Mouse (Mus musculus) large intestine, adult 2 months (tissue): ENCODE data around the gene Chac1. TPM values are rescaled to one million over a fixed set of nuclear protein-coding genes. Genes with fewer than 3 reads are reported as not detected.

ENCODE experiments used
- DNase-seq: peaks from one replicate; pipeline ENCODE4 v3.0.0-alpha.2; 2012; ENCODE audit warnings: low read depth, low spot score
- WGBS: fragments of 180-500 bp; shearing (Covaris S2); methylation state at CpG from one replicate; pipeline ENCODE4 v1.1.7; 2018; 5-methylcytosine and 5-hydroxymethylcytosine counted together
- polyA plus RNA-seq: library from polyadenylated mRNA; depleted of rRNA; stranded (reverse); fragments of >200 nt; gene quantifications from 2 replicates; pipeline ENCODE4 v1.2.3, GENCODE M21; 2012

Chac1 gene
- polyA plus RNA-seq, 1 experiment = 6.8 TPM

DNA sequence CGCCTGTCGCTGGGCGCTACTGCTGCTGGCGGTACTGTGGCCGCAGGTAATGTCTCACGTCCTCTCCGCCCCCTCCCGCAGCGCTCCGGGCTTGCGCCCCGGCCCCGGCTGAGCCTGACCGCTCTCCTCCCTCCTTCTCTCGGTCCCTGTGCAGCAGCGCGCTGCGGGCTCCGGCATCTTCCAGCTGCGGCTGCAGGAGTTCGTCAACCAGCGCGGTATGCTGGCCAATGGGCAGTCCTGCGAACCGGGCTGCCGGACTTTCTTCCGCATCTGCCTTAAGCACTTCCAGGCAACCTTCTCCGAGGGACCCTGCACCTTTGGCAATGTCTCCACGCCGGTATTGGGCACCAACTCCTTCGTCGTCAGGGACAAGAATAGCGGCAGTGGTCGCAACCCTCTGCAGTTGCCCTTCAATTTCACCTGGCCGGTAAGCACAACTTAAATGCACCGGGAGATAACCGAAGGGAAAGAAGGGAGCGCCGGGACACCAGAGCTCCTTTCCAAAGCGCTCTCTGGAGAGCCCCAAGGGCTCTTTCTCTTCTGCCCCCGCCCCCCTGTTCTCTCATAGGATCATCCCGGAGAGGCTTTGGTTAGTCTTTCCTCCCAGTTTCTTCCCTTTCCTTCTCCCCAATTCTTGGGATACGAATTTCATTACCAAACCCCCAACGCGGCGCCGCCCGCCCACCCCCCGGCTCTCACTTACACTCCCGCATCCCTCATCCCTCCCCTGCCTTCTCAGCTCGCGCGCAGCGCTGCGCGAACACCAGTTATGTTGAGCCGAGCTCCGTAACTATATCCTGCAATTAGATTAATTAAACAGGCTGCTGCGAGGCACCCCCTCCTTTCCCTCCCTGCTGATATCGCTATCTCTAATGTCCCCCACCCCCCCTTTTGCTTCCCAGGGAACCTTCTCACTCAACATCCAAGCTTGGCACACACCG lies 24.6 kb upstream of the Chac1 start:
- no peak for DNase-seq
- WGBS = 1% methylated on average over 61 of the region's 61 CpGs

DNA sequence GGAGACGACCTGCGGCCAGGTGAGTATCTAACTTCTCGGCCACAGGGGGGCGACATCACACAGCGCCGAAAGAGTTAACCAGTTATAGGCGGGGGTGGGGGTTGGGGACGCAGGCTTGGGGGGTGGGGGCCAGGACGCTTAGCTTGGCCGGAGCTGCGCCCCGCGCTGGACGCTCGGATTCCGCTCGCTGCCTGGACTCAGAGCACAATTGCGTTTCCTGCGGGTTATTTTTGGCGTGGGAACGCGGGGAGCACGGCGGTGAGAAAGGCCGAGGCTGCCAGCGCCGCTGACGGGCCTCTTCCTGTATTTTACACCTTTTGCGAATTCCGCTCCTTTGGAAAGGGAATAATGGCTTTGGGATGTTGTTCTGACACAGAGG lies 23.9 kb upstream of the Chac1 start:
- WGBS = under 1% methylated on average over 30 of the region's 30 CpGs
- DNase-seq = no peak

DNA sequence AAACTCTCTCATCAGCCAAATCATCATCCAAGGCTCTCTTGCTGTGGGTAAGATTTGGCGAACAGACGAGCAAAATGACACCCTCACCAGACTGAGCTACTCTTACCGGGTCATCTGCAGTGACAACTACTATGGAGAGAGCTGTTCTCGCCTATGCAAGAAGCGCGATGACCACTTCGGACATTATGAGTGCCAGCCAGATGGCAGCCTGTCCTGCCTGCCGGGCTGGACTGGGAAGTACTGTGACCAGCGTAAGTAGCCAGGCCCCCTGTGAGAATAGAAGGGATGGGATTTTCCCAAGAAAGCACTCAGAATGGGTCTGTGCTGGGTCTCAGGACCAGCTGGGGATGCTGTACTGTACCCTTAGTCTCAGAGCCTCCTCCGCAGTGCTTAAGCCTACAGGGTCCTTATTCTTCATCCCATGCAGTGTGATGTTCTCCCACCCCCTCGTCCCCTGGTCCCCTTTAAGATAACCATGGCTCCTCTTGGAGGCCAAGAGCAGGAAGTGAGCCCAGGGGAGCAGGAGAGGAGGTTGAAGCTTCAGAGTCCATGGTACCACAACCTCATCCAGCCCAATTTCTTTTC lies 23.0 kb upstream of the Chac1 start:
- 63% methylated on average over 11 of the region's 11 CpGs for WGBS
- no peak for DNase-seq

DNA sequence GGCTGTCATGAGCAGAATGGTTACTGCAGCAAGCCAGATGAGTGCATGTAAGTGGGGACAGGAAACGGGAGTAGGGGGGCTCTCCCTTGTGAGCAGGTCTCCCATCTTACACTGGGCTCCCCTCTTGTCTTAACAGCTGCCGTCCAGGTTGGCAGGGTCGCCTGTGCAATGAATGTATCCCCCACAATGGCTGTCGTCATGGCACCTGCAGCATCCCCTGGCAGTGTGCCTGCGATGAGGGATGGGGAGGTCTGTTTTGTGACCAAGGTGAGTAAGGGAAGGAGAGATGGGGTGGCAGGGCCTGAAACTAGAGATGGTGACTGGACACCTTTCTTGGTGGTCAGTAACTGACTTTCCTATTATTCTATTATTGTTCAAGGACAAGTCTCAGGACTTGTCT lies 22.5 kb upstream of the Chac1 start:
- DNase-seq = no peak
- 29% methylated on average over 5 of the region's 5 CpGs for WGBS

DNA sequence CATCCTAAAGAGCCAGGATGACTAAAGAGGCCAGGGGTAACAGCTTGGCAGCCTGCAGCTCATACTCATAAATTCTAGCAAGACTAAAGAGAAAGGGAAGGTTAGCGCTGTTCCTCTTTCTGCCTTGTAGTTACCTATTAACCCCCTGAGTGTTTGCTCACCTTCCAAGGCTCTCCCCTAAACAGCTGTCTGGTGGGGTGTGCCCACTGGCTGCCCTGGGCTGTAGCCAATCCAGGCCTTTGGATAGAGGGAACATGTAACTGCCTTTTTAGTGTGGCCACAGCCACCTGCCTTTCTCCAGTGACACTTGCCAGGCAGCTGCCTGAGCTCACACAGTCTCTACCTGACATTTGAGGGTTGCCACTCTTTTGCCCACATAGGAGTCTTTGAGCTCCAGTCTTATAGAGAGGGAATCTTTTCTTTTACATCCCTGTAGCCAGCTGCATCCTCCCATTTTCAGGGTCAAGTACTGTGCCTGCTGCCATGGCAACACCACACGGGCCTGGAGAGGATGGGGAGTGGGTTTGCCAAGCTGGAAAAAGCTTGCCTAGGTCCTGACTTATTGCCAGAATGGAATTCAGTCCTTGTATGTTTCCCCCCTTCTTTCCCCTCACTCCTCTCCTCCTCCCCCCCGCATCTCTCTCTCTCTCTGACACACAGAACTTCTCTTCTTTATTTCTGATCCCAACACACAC lies 21.8 kb upstream of the Chac1 start:
- DNase-seq = no peak
- 22% methylated on average over 3 of the region's 3 CpGs for whole genome bisulfite sequencing

DNA sequence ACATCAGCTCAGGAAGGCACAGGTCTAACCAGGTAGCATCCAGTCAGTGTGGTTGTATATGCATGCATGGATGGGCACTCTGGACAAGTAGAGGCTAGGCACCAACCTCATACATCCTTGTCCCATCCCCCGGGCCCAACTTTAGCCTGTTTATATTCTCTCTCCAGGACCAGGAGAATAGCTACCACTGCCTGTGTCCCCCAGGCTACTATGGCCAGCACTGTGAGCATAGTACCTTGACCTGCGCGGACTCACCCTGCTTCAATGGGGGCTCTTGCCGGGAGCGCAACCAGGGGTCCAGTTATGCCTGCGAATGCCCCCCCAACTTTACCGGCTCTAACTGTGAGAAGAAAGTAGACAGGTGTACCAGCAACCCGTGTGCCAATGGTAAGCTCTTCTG lies 20.2 kb upstream of the Chac1 start:
- 87% methylated on average over 8 of the region's 8 CpGs for WGBS
- DNase-seq = no peak

DNA sequence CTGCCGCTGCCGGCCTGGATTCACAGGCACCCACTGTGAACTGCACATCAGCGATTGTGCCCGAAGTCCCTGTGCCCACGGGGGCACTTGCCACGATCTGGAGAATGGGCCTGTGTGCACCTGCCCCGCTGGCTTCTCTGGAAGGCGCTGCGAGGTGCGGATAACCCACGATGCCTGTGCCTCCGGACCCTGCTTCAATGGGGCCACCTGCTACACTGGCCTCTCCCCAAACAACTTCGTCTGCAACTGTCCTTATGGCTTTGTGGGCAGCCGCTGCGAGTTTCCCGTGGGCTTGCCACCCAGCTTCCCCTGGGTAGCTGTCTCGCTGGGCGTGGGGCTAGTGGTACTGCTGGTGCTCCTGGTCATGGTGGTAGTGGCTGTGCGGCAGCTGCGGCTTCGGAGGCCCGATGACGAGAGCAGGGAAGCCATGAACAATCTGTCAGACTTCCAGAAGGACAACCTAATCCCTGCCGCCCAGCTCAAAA lies 18.8 kb upstream of the Chac1 start:
- 86% methylated on average over 24 of the region's 24 CpGs for WGBS
- no peak for DNase-seq

DNA sequence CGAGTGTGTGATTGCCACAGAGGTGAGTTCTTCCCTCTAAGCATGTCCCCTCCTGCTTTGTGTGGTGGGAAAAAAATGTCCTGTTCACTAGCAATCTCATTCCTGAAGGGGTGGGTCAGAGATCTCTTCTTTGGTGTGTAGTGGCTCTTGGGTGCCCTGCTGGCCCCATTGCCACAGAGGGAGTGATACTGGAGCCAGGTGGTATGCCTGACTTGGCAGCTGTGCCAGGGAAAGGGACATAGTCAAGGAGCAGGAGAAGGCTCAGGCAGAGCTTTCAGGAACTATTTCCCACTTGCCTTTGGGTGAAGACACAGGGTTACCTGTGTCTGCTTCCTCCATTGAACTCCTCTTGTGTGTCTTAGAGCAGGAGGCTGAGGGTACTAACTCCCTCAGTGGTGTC lies 16.9 kb upstream of the Chac1 start:
- DNase-seq = no peak
- 69% methylated on average over 1 of the region's 1 CpGs for WGBS

DNA sequence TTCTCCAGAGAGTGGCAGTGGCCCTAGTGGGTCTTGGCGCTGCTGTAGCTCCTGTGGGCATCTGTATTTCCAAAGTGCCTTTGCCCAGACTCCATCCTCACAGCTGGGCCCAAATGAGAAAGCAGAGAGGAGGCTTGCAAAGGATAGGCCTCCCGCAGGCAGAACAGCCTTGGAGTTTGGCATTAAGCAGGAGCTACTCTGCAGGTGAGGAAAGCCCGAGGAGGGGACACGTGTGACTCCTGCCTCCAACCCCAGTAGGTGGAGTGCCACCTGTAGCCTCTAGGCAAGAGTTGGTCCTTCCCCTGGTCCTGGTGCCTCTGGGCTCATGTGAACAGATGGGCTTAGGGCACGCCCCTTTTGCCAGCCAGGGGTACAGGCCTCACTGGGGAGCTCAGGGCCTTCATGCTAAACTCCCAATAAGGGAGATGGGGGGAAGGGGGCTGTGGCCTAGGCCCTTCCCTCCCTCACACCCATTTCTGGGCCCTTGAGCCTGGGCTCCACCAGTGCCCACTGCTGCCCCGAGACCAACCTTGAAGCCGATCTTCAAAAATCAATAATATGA lies 16.0 kb upstream of the Chac1 start:
- 83% methylated on average over 7 of the region's 7 CpGs for WGBS
- no peak for DNase-seq

DNA sequence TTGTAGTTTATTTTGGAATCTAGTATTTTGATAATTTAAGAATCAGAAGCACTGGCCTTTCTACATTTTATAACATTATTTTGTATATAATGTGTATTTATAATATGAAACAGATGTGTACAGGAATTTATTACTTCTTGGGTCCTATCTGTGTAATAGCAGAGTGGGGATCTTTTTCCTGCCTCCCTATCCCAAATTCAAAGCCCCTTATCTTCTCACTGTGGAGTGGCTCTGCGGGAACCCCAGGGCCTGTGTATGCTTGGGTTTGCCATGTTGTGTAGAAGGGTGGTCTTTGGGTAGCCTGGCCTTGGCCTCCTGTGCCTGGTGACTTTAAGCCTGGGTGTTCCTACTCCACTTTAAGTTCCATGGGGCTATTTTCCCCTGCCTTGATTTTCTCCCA lies 15.5 kb upstream of the Chac1 start:
- no peak for DNase-seq
- WGBS = 94% methylated on average over 1 of the region's 1 CpGs

DNA sequence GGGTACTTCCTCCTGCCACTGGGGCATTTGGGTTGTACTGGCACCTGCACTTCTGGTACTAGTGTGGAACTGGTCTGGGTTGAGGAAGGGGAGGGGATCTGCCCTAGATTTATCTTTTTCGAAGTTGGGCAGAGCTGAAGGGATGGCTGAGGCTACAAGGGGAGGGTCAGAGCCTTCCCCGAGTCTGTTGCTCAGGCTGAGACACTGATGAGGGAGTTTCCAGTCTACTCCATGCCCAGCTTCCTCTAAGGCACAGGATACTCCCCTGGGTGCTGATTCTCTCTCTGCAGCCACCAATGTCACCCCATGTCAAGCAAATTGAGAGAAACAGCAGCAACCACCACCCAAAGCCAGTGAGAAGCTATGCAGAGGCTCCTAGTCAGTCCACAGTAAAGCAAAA lies 15.0 kb upstream of the Chac1 start:
- DNase-seq = no peak
- WGBS = 68% methylated on average over 2 of the region's 2 CpGs

DNA sequence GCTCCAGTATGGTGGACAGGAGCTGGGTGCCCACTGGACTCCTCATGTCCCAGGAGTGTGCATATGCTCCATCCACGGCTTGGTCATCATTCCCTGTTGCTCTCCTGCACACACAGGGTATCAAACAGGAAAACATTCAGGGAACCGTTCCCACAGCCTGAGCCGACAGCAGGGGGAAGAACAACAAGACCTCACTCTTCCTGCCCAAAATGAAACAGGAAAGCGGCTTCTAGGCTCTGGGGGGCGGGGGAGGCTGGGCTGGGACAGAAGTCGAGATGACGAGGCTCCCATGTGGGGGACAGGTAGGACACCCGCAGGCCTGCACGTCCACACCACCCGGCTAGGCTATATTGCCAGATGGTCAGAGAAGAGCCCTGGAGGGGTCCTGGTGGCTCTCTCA lies 14.6 kb upstream of the Chac1 start:
- WGBS = 79% methylated on average over 10 of the region's 10 CpGs
- DNase-seq = no peak

DNA sequence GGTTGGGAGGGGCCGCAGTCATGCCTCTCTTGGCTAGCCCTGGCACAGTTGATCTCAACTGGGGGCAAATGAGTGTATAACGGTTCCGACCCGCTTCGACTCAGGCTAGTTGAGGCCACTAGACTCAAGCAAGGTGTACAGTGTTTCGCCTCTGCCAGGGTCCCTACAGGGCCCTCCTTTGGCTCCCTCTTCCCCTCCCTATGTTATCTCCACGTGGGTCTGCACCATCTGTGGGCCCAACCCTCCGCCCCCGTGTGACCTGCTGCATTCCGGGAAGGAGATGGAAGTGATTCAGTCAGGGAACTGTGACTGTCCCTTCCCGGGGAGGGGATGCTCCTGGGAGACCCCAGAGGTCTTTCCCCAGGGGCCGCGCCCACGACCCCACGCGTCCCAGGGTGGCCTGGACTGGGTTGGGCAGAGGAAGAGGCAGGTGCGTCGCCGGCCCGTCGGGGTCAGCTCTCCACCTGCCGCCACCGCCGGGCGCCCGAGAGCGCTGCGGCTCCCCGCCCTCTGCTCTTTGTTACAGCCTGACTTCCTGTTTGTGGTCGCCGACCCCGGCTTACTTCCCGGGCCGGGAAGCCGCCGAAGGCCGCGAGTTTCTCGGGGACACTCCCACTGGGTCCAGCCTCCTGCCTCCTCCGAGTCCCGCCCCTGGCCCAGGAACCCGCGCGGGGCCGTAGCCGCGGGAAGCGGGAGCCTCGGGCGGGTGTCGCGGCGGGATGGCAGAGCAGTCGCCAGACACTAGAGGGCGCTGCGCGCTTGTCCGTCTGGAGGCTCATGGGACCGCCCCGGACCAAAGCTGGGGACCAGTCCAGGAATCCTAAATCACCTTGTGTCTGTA lies 13.4 kb upstream of the Chac1 start:
- WGBS = 7% methylated on average over 60 of the region's 60 CpGs
- no peak for DNase-seq

DNA sequence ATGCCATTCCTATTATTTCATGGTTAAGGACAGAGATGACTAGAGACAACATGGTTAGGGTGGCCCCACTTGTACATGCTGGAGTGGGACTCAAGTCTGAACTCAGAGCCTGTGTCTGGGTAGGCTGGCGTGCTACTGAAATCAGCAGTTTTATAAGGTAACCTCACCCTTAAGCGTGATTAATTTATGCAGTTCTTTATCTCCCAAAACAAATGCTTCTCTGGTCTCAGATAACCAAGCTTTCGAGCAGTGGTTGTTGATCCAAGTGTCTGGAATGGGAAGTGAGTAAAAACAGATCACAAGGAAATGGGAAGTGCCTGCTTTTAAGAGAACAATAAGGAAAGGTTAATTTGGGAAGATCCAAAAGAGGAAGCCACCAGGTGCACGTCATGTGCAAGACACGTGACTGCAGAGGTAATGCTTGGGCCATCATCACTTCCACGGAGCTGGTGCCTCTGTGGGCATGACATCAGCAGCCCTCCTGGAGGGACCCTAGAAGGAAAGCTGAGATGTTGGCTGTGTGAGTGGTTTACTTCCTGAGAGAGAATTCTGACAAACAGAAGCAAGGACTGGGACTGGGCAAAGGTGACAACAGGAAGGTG lies 6.4 kb upstream of the Chac1 start:
- WGBS = 16% methylated on average over 6 of the region's 6 CpGs

DNA sequence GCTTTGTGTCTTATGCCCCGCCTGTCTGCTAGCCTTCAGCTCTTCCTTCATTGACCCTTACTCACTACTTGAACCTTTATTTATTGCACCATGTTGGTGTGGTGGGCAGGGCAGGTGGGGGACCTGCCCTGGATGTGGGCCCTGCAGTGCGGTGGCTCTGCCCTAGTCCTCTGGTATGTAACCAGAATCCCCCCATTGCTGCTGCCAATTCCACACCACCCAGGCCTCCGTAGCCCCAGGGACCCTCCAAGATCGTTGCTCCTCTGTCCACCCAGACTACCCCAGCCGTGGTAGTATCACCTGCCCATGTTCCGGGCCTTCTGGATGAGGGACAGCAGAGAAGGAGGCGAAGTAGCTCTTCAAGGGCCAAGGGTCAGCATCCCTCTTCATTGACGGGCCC lies 2.7 kb downstream of the Chac1 start:
- WGBS = 95% methylated on average over 8 of the region's 8 CpGs

More for the DNA sequence above, 6.4 kb upstream of the Chac1 start:
- no peak for DNase-seq

DNA sequence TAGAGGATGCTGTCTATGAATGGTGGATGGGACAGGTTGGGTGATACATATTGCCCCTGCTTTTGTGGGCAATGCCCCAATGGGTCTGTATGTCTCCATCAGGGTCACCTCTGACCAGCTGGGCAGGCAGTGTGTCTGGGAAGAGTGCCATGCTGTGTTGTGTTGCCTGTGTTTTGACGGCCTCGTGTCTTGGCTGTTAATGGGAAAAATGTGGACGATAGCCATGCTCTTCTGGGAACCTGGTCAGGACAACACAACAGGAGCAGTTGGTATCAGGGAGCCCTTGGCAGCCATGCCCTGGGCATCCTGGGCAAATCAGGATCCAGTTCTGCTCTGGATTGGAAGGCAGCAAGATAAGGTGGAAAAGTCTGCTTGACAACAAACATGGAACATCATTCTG lies 4.1 kb downstream of the Chac1 start:
- no peak for DNase-seq
- WGBS = 66% methylated on average over 3 of the region's 3 CpGs

More for the DNA sequence above, 2.7 kb downstream of the Chac1 start:
- DNase-seq = no peak

DNA sequence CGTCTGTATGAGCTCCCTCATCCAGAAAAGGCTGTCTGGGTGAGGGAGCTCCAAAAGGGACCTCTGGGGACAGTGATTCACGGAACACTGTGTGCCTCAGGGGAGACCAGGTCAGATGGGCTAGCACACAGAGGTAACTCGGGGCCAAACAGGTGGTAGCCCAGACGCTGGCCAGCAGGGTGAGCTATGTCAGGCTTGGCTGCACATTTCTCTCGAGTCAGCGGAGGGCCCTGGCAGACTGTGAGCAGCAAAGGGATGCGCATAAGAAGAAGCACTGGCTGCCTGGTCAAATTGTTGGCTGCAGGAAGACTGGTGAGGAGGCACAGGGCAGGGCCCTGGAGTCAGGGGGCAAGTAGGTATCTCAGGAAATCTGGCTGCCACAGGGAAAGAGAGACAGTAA lies 4.6 kb downstream of the Chac1 start:
- 54% methylated on average over 7 of the region's 7 CpGs for WGBS
- DNase-seq = no peak

DNA sequence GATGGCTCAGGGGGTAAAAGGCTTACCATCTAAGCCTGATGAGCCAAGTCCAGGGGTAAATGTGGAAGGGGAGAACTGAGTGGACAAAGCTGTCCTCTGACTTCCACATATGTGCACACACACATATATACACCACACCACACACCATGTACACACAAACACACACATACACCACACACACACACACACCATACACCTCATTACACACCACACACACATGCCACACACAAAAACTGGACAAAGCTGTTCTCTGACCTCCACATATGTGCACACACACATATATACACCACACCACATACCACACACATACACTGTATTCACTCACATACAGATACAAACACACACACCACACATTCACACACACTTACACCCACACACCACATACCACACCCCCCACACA lies 5.3 kb downstream of the Chac1 start:
- no peak for DNase-seq

DNA sequence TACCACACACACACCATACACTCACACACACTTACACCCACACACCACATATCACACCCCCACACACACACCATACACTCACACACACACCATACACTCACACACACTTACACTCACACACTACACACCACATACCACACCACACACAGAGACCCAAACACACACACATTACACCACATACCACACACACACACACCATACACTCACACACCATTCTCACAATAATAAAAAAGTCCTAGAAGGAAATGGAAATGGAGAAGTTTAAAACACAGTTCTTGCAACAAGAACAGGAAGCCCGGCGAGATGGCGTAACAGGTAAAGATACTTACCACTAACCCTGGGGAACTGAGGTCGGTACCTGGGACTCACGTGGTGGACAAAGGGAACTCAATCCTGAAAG lies 5.8 kb downstream of the Chac1 start:
- 91% methylated on average over 5 of the region's 5 CpGs for WGBS
- no peak for DNase-seq
